Mouse (Mus musculus): ENCODE measurements around the gene Fbll1. TPM values are rescaled to one million over a fixed set of nuclear protein-coding genes. Genes with fewer than 3 reads are reported as not detected.
"Not testable (repeated sequence)": the region's sequence is repeated elsewhere in the genome, so short reads cannot be mapped to it uniquely, and the experiment has no call there.

The Fbll1 gene
- polyA plus RNA-seq, 1 experiment from 2014 or later, result 20.8 TPM

DNA sequence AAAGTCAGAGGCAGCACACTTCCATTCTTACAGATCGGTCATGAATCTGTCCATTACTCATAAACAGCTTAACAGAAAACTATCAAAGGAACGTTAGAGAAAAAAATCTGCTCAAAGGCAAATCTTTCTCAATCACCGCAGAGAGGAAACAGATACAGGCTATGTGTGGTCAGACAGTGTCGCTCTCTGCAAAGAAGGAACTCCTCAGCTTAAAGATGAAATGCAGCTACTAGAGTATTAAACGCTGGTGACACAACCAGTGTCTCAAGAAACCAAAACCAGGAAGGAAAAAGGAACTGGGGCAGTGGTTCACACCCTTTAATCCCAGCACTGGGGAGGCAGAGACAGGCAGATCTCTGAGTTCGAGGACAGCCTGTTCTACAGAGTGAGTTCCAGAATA lies 29.0 kb upstream of the Fbll1 start:
- WGBS, result 93% methylated on average over 6 of the region's 6 CpGs
- H3K4me3 ChIP-seq, result no peak overlapping the region
- H3K9me3 ChIP-seq, result no peaks in the 10 kb centered on the region

DNA sequence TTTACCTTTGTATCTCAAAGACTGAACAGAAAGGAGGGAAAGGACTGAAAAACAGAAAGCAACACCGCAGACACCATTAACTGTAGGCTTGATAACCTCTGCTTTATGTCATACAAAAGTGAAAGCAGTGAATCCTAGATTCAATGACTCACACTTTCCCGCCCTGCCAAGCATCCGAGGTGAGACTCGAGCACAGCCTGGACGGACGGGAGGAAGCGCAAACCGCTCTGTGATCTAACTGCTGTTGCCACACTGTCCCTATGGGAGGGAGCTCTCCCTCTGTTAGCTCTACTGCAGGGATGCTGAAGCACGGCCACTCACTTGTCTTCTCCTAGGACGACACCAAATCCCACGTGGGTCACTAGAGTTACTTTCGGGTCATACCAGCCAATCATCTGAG lies 17.6 kb upstream of the Fbll1 start:
- no peaks in the 10 kb centered on the region for H3K4me1 ChIP-seq
- no peak overlapping the region for H3K9ac ChIP-seq (replicated peaks)
- H3K4me2 ChIP-seq (replicated peaks), result no peak overlapping the region
- no peak for ATAC-seq (replicated peaks)
- no peaks in the 10 kb centered on the region for H3K9me3 ChIP-seq
- no peak overlapping the region for H3K27ac ChIP-seq (replicated peaks)
- no peak overlapping the region for H3K4me3 ChIP-seq
- peaks cover 90% of the 10 kb centered on the region for H3K36me3 ChIP-seq
- WGBS, result 93% methylated on average over 12 of the region's 12 CpGs
- H3K27me3 ChIP-seq, result no peaks in the 10 kb centered on the region

More for the DNA sequence above, 29.0 kb upstream of the Fbll1 start:
- H3K4me2 ChIP-seq (replicated peaks), result no peak overlapping the region
- no peak for ATAC-seq (replicated peaks)
- H3K4me1 ChIP-seq, result peaks cover 6% of the 10 kb centered on the region
- H3K27ac ChIP-seq (replicated peaks), result no peak overlapping the region
- no peaks in the 10 kb centered on the region for H3K27me3 ChIP-seq
- H3K36me3 ChIP-seq, result peaks cover 81% of the 10 kb centered on the region
- H3K9ac ChIP-seq (replicated peaks), result no peak overlapping the region

DNA sequence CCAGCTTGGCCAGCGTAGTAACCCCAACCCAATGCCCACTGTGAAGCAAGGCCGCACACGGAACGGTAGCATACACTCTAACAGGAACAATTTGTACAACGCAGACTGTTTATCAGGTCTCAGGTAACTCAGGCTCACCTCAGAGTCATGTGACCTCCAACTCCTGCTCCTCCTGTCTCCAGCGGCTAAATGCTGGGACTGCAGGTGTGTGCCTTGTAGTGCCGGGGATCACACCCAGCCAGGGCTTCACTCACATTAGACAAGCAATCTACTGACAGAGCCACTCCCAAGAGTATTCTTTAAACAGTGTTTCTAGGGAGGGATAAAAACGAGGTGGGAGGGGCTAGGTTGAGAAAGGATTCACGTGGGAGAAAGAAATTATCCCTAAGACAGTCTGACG lies 12.8 kb upstream of the Fbll1 start:
- Histone ChIP-seq H3K9me3 (no peaks in the 10 kb centered on the region), H3K27ac (replicated peaks) (no peak overlapping the region), H3K9ac (replicated peaks) (no peak overlapping the region), H3K27me3 (no peaks in the 10 kb centered on the region), H3K4me3 (no peak overlapping the region), H3K4me2 (replicated peaks) (no peak overlapping the region), H3K4me1 (no peaks in the 10 kb centered on the region), H3K36me3 (peaks cover 93% of the 10 kb centered on the region)
- 81% methylated on average over 10 of the region's 10 CpGs for whole genome bisulfite sequencing
- no peak for ATAC-seq (replicated peaks)

DNA sequence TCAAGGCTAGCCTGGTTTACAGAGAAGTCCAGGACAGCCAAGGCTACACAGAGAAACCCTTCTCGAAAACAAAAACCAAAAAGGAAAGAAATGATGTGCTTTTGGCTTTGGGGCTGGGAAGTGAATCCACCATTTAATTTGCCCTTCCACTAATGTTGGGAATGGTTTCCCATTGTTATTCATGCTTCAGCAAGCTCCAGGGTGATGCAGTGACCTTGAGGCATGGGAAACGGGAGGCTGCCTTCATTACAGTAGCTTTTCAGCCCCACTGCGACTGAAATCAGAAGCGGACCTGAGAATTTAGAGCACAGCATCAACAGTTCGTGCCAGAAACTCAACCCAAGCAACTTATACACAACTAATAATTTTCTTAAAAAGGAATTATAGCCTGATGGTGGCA lies 2.6 kb upstream of the Fbll1 start:
- Histone ChIP-seq H3K36me3 (peaks cover 2% of the 10 kb centered on the region; the same call in 1 of the 2 replicates), H3K27ac (replicated peaks) (no peak overlapping the region), H3K4me3 (no peak overlapping the region), H3K27me3 (peaks cover 27% of the 10 kb centered on the region), H3K4me1 (peaks cover 15% of the 10 kb centered on the region), H3K9ac (replicated peaks) (no peak overlapping the region), H3K9me3 (no peaks in the 10 kb centered on the region), H3K4me2 (replicated peaks) (no peak overlapping the region)
- 80% methylated on average over 5 of the region's 5 CpGs for WGBS
- ATAC-seq (replicated peaks), result no peak

DNA sequence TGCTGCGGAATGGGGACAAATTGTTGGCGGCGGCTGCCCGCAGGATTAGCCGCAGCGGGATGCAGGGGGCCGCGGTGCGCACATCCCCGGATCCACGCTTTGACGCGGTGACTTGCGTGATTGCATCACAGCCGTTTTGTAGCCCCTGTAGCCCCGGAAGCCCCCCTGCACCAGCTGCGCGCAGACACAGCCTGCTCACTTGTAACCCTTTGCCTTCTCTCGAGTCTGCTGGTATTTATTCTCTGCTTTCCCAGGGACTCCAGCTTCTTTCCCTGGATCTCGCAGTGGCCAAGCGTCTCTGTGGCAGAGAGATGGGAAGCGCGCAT lies 226 bp downstream of the Fbll1 start:
- peak overlapping the region; percentile 84 for H3K27ac ChIP-seq (replicated peaks)
- H3K27me3 ChIP-seq, result peaks cover 32% of the 10 kb centered on the region
- H3K9ac ChIP-seq (replicated peaks), result peak overlapping the region; percentile 74
- peak; percentile 96 for ATAC-seq (replicated peaks)
- no peaks in the 10 kb centered on the region for H3K9me3 ChIP-seq
- WGBS, result under 1% methylated on average over 23 of the region's 23 CpGs
- peak overlapping the region; percentile 64 for H3K4me3 ChIP-seq
- peaks cover 15% of the 10 kb centered on the region for H3K4me1 ChIP-seq
- H3K4me2 ChIP-seq (replicated peaks), result peak overlapping the region; percentile 81
- no peaks in the 10 kb centered on the region for H3K36me3 ChIP-seq

DNA sequence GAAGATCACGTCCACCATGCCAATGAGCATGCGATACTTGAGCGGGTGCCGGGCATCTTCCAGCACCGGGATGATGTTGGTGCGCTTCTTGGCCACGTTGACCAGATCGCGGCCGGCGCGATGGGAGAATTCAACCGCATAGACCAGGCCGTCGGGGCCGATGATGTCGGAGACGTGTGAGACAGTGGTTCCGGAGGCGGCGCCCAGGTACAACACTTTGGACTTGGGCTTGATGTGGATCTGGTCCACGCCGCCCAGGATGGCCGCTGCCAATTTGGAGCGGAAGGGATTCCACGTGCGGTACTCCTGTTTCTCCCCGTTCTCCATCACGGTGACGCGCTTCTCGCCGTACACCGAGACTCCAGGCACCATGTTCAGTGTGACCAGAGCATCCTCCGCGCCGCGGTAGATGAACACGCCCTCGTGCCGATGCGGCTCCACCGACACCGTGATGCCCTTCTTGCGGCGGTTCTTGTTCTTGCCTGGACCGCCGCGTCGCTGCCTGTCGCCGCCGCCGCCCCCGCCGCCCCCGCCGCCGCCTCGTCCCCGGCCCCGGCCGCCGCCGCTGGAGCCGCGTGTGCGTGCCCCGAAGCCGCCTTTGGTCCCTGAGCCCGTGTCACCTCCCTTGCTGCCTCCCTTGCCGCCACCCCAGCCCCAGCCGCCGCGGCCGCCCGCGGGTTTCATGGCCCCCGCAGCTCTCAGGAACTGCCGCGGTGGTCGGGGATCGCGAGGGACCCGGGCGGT lies 761 bp downstream of the Fbll1 start:
- WGBS, result 1% methylated on average over 64 of the region's 86 CpGs
- Histone ChIP-seq H3K4me3 (peak overlapping the region; percentile 64), H3K36me3 (no peaks in the 10 kb centered on the region), H3K27ac (replicated peaks) (peak overlapping the region; percentile 84), H3K9ac (replicated peaks) (peak overlapping the region; percentile 74), H3K9me3 (no peaks in the 10 kb centered on the region), H3K4me2 (replicated peaks) (peak overlapping the region; percentile 81), H3K4me1 (peaks cover 15% of the 10 kb centered on the region), H3K27me3 (peaks cover 32% of the 10 kb centered on the region)
- peak; percentile 78 for ATAC-seq (replicated peaks)

DNA sequence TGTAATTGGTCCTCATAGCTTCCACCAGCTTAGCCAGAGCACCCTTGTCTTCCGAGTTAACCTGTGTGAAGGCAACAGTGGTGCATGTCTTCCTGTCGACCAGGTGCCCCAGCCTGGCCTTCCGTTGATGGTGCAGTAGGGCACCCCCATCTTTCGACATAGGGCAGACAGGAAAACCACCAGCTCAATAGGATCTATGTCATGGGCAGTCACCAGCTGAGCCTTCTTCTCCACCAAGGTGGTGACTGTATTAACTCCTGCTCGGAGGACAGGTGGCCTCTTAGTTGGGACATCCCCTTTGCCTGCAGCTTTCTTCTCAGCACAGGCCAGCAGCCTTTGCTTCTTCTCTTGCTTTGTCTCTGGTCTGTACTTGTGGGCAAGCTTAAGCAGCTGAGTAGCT lies 5.9 kb downstream of the Fbll1 start:
- not testable (repeated sequence) for ATAC-seq (replicated peaks); H3K9me3 ChIP-seq; H3K4me1 ChIP-seq; H3K4me3 ChIP-seq; H3K4me2 ChIP-seq (replicated peaks); H3K27ac ChIP-seq (replicated peaks); H3K9ac ChIP-seq (replicated peaks)
- H3K36me3 ChIP-seq, result peaks cover 17% of the 10 kb centered on the region
- H3K27me3 ChIP-seq, result peaks cover 16% of the 10 kb centered on the region
- 87% methylated on average over 5 of the region's 5 CpGs for WGBS

DNA sequence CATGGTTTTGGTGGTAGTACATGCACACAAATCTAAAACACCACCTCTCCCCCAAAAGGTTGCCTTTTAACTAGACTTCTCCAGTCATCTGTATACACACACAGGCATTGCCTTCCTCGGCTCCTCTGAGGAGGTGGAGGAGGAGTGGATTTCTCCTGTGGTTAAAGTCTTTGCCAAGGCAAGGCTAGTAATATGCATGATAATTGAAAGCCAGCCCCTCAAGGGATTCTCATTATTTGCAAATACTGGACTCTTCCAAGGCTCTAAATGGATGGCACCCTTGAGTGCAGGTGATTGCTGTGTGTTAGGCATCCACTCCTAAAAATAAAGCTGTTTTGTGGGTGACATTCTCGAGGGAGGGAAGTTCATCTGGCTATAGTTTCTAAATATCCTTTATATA lies 10.2 kb downstream of the Fbll1 start:
- Histone ChIP-seq H3K27me3 (no peaks in the 10 kb centered on the region), H3K27ac (replicated peaks) (no peak overlapping the region), H3K4me2 (replicated peaks) (no peak overlapping the region), H3K9me3 (no peaks in the 10 kb centered on the region), H3K4me1 (no peaks in the 10 kb centered on the region), H3K4me3 (no peak overlapping the region), H3K9ac (replicated peaks) (no peak overlapping the region), H3K36me3 (peaks cover 42% of the 10 kb centered on the region)
- ATAC-seq (replicated peaks), result no peak
- WGBS, result 47% methylated on average over 2 of the region's 2 CpGs

DNA sequence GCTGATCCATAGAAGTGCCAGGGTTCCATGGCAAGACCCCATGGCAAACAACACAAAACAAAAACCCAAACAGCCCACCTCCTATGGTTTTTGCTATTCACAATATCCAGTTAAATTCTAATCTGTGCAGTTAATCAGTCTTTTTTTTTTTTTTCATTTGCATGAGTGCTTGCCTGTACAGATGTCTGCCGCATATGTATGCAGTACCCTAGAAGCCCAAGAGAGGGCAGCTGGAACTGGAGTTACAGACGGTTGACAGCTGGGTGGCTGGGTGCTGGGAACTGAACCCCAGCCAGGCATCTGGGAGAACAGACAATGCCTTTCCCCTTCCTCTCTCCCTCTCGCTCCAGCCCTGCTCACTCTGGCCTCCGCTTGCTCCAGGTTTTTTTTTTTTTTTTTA lies 14.1 kb downstream of the Fbll1 start:
- no peaks in the 10 kb centered on the region for H3K27me3 ChIP-seq
- H3K4me1 ChIP-seq, result no peaks in the 10 kb centered on the region
- H3K9me3 ChIP-seq, result no peaks in the 10 kb centered on the region
- H3K4me3 ChIP-seq, result no peak overlapping the region
- no peak overlapping the region for H3K4me2 ChIP-seq (replicated peaks)
- no peak overlapping the region for H3K27ac ChIP-seq (replicated peaks)
- peaks cover 58% of the 10 kb centered on the region for H3K36me3 ChIP-seq
- 95% methylated on average over 4 of the region's 4 CpGs for WGBS
- no peak overlapping the region for H3K9ac ChIP-seq (replicated peaks)
- no peak for ATAC-seq (replicated peaks)

DNA sequence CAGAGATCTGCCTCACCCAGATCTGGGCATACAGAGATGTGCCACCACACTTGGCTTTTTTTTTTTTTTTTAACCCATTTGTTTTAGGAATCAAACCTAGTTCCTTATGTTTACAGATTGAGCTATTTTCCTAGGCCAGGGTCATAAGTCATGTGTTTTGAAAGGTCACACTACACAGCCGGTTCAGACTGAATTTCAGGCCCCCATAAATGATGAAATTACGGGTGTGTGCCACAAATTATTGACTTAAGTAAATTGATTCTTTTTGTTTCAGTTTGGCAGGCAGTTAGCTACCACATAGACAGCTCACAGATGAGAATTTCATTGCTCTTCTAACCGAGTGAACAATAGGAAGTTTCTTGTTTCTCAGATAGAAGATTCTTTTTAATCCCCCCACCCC lies 14.7 kb downstream of the Fbll1 start:
- WGBS, result 94% methylated on average over 3 of the region's 3 CpGs

DNA sequence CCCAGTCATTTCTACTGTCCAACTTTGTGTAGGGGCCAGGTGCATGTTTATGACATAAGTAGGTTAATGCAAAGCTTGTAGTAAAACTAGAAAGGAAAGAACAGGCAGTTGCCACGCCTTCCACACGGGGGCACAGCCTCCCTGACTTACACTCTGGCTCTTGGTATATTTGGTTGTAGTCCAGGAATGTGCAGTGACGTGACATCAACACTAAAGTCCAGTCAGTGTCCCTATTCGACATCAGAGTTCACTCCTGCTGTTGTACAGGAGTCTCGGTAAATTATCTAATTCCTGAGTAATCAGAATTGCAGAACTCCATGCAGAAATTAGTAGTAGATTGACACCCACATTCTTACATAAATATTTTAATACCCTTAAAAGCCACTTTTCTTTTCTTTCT lies 15.6 kb downstream of the Fbll1 start:
- Histone ChIP-seq H3K4me2 (replicated peaks) (no peak overlapping the region), H3K27ac (replicated peaks) (no peak overlapping the region), H3K9ac (replicated peaks) (no peak overlapping the region), H3K27me3 (no peaks in the 10 kb centered on the region), H3K4me1 (no peaks in the 10 kb centered on the region), H3K4me3 (no peak overlapping the region), H3K9me3 (no peaks in the 10 kb centered on the region), H3K36me3 (peaks cover 67% of the 10 kb centered on the region)
- 93% methylated on average over 5 of the region's 5 CpGs for WGBS
- no peak for ATAC-seq (replicated peaks)

More for the DNA sequence above, 14.7 kb downstream of the Fbll1 start:
- Histone ChIP-seq H3K4me1 (no peaks in the 10 kb centered on the region), H3K4me3 (no peak overlapping the region), H3K36me3 (peaks cover 58% of the 10 kb centered on the region), H3K9ac (replicated peaks) (no peak overlapping the region), H3K4me2 (replicated peaks) (no peak overlapping the region), H3K9me3 (no peaks in the 10 kb centered on the region), H3K27ac (replicated peaks) (no peak overlapping the region), H3K27me3 (no peaks in the 10 kb centered on the region)
- no peak for ATAC-seq (replicated peaks)

DNA sequence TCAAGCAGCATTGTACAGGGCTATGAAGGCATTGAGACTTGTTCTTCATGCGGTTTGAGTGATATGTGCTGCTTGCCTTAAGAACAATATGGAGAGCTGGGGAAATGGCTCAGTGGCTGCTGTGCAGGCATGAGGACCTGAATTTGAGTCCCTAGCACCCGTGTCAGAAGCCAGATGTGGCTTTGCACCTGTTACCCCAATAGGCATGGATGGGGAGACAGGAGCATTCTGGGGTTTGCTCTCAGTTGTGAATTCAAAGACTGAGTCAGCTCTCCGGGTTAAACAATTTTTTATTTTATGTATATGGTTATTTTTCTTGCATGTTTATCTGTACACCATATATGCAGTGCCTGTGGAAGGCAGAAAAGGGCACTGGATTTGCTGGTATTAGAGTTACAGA lies 16.2 kb downstream of the Fbll1 start:
- Histone ChIP-seq H3K4me3 (no peak overlapping the region), H3K27ac (replicated peaks) (no peak overlapping the region), H3K27me3 (no peaks in the 10 kb centered on the region), H3K36me3 (peaks cover 73% of the 10 kb centered on the region), H3K9me3 (no peaks in the 10 kb centered on the region), H3K4me1 (no peaks in the 10 kb centered on the region), H3K9ac (replicated peaks) (no peak overlapping the region), H3K4me2 (replicated peaks) (no peak overlapping the region)
- WGBS, result 95% methylated on average over 3 of the region's 3 CpGs
- no peak for ATAC-seq (replicated peaks)

DNA sequence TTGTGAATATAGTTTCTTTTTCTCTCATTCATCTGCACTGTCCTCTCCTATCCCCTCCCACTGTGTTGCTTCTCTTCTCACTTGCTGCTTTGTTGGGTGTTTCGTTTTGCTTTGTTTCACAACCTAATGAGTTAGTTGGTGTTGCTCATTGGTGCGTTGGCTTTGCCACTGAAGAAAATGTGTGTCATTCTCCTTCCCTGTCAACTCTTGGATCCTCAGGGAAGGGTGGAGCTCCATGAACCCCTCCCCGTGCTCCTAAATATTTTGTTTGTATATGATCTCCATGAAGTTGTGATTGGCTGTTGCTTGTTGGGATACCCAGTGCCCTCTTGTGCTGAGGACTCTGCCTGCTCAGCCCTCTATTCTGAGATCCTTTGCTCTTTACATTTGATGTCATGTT lies 18.3 kb downstream of the Fbll1 start:
- Histone ChIP-seq H3K36me3 (peaks cover 80% of the 10 kb centered on the region), H3K4me1 (0 out of 2 replicates have a peak, but pooled peaks cover 5% of the 10 kb centered on the region), H3K9ac (replicated peaks) (no peak overlapping the region), H3K27me3 (no peaks in the 10 kb centered on the region), H3K4me2 (replicated peaks) (no peak overlapping the region), H3K27ac (replicated peaks) (no peak overlapping the region), H3K4me3 (no peak overlapping the region), H3K9me3 (no peaks in the 10 kb centered on the region)
- WGBS, result 80% methylated on average over 3 of the region's 3 CpGs
- ATAC-seq (replicated peaks), result no peak
